Mouse (Mus musculus): Measurements from ENCODE around the gene Phactr1. TPM values are rescaled to one million over a fixed set of nuclear protein-coding genes. Genes with fewer than 3 reads are reported as not detected.

Gene Phactr1
- polyA plus RNA-seq, 1 experiment from 2014 or later = 63.8 TPM

DNA sequence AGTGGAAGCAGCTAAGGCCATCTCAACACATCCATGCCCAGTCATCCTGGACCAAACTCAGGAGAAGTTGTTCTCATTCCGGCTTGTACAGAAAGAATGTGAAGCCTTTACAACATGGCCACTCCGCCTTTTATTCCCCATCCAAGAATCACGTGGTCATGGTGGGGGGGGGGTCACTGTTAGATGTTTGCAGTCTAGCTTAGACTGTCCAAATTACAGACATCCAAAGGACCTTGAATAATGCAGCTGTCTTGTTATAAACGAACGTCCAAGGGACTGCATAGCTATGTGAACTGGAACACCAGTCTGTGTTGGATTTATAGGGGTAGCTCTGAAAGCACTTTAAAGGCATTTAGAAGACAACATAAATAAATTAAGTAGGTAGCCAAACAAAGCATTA lies 328.0 kb downstream of the Phactr1 start:
- no peak overlapping the region for H3K9ac ChIP-seq (replicated peaks; ENCODE audit: low read length)
- no peaks in the 10 kb centered on the region for H3K4me1 ChIP-seq (ENCODE audit: control insufficient read depth, insufficient read depth, low read length)
- H3K9me3 ChIP-seq (ENCODE audit: control insufficient read depth, low read length) = no peaks in the 10 kb centered on the region
- no peak for DNase-seq
- 79% methylated on average over 5 of the region's 5 CpGs for WGBS
- no peak overlapping the region for H3K27ac ChIP-seq (replicated peaks; ENCODE audit: low read depth, low read length)
- no peak for ATAC-seq (ENCODE audit: low FRiP score, low TSS enrichment)
- H3K4me3 ChIP-seq (replicated peaks; ENCODE audit: low read depth, low read length) = no peak overlapping the region
- H3K4me2 ChIP-seq (ENCODE audit: low read length) = no peak overlapping the region
- H3K36me3 ChIP-seq (ENCODE audit: control insufficient read depth, insufficient read depth, low read length) = no peaks in the 10 kb centered on the region
- H3K27me3 ChIP-seq (ENCODE audit: control insufficient read depth, insufficient read depth, low read length) = no peaks in the 10 kb centered on the region

DNA sequence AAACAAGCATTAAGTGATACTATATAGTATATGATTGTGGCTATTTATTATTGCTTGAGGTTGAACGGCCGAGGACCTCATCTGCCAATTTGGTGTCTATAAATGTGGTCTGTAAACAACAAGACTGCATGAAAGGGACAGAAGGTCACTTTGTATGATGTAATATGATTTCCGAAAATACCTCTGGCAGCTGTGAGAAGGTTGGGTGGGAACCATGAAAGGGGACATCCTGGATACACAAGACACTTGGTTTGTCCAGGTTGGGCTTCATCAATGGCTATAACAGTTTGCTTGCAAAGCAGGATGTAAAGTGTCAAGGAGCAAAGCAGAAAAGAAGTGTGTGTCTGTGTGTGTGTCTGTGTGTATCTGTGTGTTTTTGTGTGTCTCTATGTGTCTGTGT lies 329.2 kb downstream of the Phactr1 start:
- no peaks in the 10 kb centered on the region for H3K27me3 ChIP-seq (ENCODE audit: control insufficient read depth, insufficient read depth, low read length)
- H3K9me3 ChIP-seq (ENCODE audit: control insufficient read depth, low read length) = no peaks in the 10 kb centered on the region
- H3K4me2 ChIP-seq (ENCODE audit: low read length) = no peak overlapping the region
- no peaks in the 10 kb centered on the region for H3K36me3 ChIP-seq (ENCODE audit: control insufficient read depth, insufficient read depth, low read length)
- no peak overlapping the region for H3K27ac ChIP-seq (replicated peaks; ENCODE audit: low read depth, low read length)
- no peak for ATAC-seq (ENCODE audit: low FRiP score, low TSS enrichment)
- H3K4me1 ChIP-seq (ENCODE audit: control insufficient read depth, insufficient read depth, low read length) = no peaks in the 10 kb centered on the region
- 95% methylated on average over 3 of the region's 3 CpGs for WGBS
- no peak overlapping the region for H3K9ac ChIP-seq (replicated peaks; ENCODE audit: low read length)
- DNase-seq = no peak
- no peak overlapping the region for H3K4me3 ChIP-seq (replicated peaks; ENCODE audit: low read depth, low read length)

DNA sequence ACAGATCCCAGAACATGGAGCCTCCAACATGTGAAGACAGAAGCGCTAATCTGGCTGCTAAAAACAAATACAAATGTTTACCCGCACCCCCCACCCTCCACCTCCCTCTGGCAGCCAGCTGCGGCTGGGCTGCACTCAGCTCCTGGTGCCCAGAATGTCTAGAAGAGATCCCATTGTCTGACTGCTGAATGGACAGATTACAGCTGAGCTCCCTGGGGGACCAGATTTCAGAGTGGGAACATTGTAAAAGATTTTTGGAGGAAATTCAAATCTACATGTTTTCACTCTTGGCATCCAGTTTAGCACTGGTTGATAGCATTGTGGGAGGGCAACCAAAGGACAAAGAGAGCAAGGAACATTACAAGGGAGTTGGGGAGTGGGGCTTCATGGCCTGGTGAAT lies 331.1 kb downstream of the Phactr1 start:
- ATAC-seq (ENCODE audit: low FRiP score, low TSS enrichment) (no peak), DNase-seq (peak; percentile 12)
- Histone ChIP-seq H3K9me3 (ENCODE audit: control insufficient read depth, low read length) (no peaks in the 10 kb centered on the region), H3K4me1 (ENCODE audit: control insufficient read depth, insufficient read depth, low read length) (no peaks in the 10 kb centered on the region), H3K27ac (replicated peaks; ENCODE audit: low read depth, low read length) (no peak overlapping the region), H3K9ac (replicated peaks; ENCODE audit: low read length) (no peak overlapping the region), H3K4me3 (replicated peaks; ENCODE audit: low read depth, low read length) (no peak overlapping the region), H3K4me2 (ENCODE audit: low read length) (no peak overlapping the region), H3K36me3 (ENCODE audit: control insufficient read depth, insufficient read depth, low read length) (no peaks in the 10 kb centered on the region), H3K27me3 (ENCODE audit: control insufficient read depth, insufficient read depth, low read length) (no peaks in the 10 kb centered on the region)
- WGBS = 20% methylated on average over 3 of the region's 3 CpGs

DNA sequence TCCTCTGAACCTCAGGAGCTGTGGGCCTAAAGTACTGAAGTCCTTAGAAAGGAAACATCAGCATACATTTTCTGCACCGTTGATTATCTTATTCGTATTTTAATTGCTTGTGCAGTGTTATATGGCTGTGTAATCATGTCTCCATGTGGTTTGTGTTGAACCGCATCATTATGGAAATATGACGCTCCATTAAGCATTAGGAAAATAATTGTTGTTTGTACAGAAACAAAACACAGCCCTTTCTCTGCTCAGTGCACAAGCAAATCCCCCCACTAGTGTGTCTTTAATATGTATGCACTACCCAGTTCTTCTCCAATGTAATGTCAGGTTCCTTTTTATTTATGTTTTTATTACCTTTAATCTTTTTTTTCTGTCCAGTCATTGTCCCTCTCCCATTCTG lies 333.6 kb downstream of the Phactr1 start:
- H3K9me3 ChIP-seq (ENCODE audit: control insufficient read depth, low read length) = no peaks in the 10 kb centered on the region
- no peaks in the 10 kb centered on the region for H3K27me3 ChIP-seq (ENCODE audit: control insufficient read depth, insufficient read depth, low read length)
- DNase-seq (no peak), ATAC-seq (ENCODE audit: low FRiP score, low TSS enrichment) (no peak)
- no peaks in the 10 kb centered on the region for H3K36me3 ChIP-seq (ENCODE audit: control insufficient read depth, insufficient read depth, low read length)
- H3K4me1 ChIP-seq (ENCODE audit: control insufficient read depth, insufficient read depth, low read length) = no peaks in the 10 kb centered on the region
- no peak overlapping the region for H3K27ac ChIP-seq (replicated peaks; ENCODE audit: low read depth, low read length)
- 80% methylated on average over 4 of the region's 4 CpGs for WGBS
- no peak overlapping the region for H3K4me3 ChIP-seq (replicated peaks; ENCODE audit: low read depth, low read length)
- no peak overlapping the region for H3K4me2 ChIP-seq (ENCODE audit: low read length)
- H3K9ac ChIP-seq (replicated peaks; ENCODE audit: low read length) = no peak overlapping the region

DNA sequence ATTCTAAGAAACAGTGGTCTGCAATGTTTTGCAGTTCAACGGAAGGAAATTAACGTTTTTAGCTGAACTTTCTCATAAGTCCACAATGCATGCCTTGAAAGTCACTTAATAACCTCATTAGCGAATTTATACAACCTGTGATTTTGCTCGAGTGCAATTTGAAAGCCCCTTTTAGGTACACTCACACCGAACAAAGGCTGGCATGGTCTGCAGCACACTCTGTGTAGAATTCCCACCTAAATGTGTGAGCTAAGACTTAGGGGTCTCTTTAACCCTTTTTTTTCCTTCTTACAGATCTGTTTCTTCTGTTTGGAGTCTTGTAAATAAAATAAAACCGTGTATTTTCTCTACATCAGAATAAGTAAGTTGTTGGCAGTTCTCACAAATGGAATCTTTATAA lies 335.3 kb downstream of the Phactr1 start:
- Histone ChIP-seq H3K9me3 (ENCODE audit: control insufficient read depth, low read length) (no peaks in the 10 kb centered on the region), H3K4me2 (ENCODE audit: low read length) (no peak overlapping the region), H3K36me3 (ENCODE audit: control insufficient read depth, insufficient read depth, low read length) (no peaks in the 10 kb centered on the region), H3K4me1 (ENCODE audit: control insufficient read depth, insufficient read depth, low read length) (no peaks in the 10 kb centered on the region), H3K9ac (replicated peaks; ENCODE audit: low read length) (no peak overlapping the region), H3K4me3 (replicated peaks; ENCODE audit: low read depth, low read length) (no peak overlapping the region), H3K27ac (replicated peaks; ENCODE audit: low read depth, low read length) (no peak overlapping the region), H3K27me3 (ENCODE audit: control insufficient read depth, insufficient read depth, low read length) (no peaks in the 10 kb centered on the region)
- DNase-seq (no peak), ATAC-seq (ENCODE audit: low FRiP score, low TSS enrichment) (no peak)
- 62% methylated on average over 6 of the region's 6 CpGs for WGBS

DNA sequence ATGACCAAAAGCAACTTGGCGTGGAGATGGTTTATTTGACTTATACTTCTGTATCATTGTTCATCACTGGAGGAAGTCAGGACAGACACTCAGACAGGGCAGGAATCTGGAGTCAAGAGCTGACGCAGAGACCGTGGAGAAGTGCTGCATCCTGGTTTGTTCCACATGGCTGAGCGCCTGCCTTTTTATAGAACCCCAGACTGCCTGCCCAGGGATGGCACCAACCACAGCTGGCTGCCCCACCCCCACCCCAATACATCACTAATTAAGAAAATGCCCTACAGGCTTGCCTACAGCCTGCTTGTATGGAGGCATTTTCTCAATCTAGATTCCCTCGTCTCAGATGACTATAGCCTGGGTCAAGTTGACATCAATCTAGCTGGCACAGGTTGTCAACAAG lies 338.4 kb downstream of the Phactr1 start:
- ATAC-seq (ENCODE audit: low FRiP score, low TSS enrichment) = no peak

DNA sequence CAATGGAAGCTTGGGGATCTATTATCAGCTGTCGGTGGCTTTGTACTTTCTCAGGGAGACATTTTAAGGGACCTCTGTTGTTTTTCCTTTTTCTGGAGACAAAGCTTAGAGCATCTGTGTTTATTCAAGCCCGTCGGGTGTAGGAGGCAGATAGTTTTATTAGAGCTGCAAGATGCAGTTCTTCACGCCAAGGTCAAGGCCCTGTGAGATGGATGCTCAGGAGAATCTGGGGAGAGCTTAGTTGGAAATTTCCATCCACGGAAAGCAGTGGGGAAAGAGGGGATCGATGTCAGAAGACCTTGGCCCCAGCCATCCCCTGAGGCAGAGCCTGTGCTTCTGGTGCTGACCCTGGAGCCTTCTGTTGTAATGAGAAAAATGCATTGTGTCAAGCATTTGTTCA lies 340.6 kb downstream of the Phactr1 start:
- ATAC-seq (ENCODE audit: low FRiP score, low TSS enrichment) = no peak
- Histone ChIP-seq H3K4me2 (ENCODE audit: low read length) (no peak overlapping the region), H3K9ac (replicated peaks; ENCODE audit: low read length) (no peak overlapping the region), H3K27ac (replicated peaks; ENCODE audit: low read depth, low read length) (no peak overlapping the region), H3K36me3 (ENCODE audit: control insufficient read depth, insufficient read depth, low read length) (no peaks in the 10 kb centered on the region), H3K4me3 (replicated peaks; ENCODE audit: low read depth, low read length) (no peak overlapping the region), H3K27me3 (ENCODE audit: control insufficient read depth, insufficient read depth, low read length) (no peaks in the 10 kb centered on the region), H3K9me3 (ENCODE audit: control insufficient read depth, low read length) (no peaks in the 10 kb centered on the region), H3K4me1 (ENCODE audit: control insufficient read depth, insufficient read depth, low read length) (no peaks in the 10 kb centered on the region)
- no peak for DNase-seq
- WGBS = 89% methylated on average over 6 of the region's 6 CpGs

More for the DNA sequence above, 338.4 kb downstream of the Phactr1 start:
- Histone ChIP-seq H3K4me2 (ENCODE audit: low read length) (no peak overlapping the region), H3K36me3 (ENCODE audit: control insufficient read depth, insufficient read depth, low read length) (no peaks in the 10 kb centered on the region), H3K4me1 (ENCODE audit: control insufficient read depth, insufficient read depth, low read length) (no peaks in the 10 kb centered on the region), H3K27ac (replicated peaks; ENCODE audit: low read depth, low read length) (no peak overlapping the region), H3K27me3 (ENCODE audit: control insufficient read depth, insufficient read depth, low read length) (no peaks in the 10 kb centered on the region), H3K9me3 (ENCODE audit: control insufficient read depth, low read length) (no peaks in the 10 kb centered on the region), H3K4me3 (replicated peaks; ENCODE audit: low read depth, low read length) (no peak overlapping the region), H3K9ac (replicated peaks; ENCODE audit: low read length) (no peak overlapping the region)
- WGBS = 74% methylated on average over 5 of the region's 5 CpGs
- DNase-seq = no peak

DNA sequence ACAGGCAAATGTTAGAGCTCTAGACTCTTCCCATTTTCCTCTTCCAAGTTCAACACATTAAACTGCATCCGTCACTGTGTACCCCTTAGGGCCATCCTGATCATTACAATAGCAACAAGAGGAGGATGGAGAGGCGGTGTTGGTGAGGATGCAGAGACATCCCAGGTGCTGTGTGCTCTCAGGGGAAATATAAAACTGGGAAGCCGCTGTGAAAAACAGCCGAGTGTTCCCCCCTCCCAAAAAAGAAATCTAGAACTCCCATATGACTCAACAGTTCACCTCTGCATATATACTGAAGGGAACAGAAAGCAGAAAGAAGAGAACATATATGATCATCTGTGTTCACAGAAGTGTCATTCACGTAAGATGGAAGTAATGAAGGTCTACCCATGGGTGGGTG lies 342.6 kb downstream of the Phactr1 start:
- no peak overlapping the region for H3K4me3 ChIP-seq (replicated peaks; ENCODE audit: low read depth, low read length)
- no peaks in the 10 kb centered on the region for H3K9me3 ChIP-seq (ENCODE audit: control insufficient read depth, low read length)
- no peak overlapping the region for H3K9ac ChIP-seq (replicated peaks; ENCODE audit: low read length)
- H3K27me3 ChIP-seq (ENCODE audit: control insufficient read depth, insufficient read depth, low read length) = no peaks in the 10 kb centered on the region
- no peak overlapping the region for H3K27ac ChIP-seq (replicated peaks; ENCODE audit: low read depth, low read length)
- ATAC-seq (ENCODE audit: low FRiP score, low TSS enrichment) (no peak), DNase-seq (no peak)
- no peak overlapping the region for H3K4me2 ChIP-seq (ENCODE audit: low read length)
- WGBS = 90% methylated on average over 5 of the region's 5 CpGs
- H3K4me1 ChIP-seq (ENCODE audit: control insufficient read depth, insufficient read depth, low read length) = no peaks in the 10 kb centered on the region
- H3K36me3 ChIP-seq (ENCODE audit: control insufficient read depth, insufficient read depth, low read length) = no peaks in the 10 kb centered on the region

DNA sequence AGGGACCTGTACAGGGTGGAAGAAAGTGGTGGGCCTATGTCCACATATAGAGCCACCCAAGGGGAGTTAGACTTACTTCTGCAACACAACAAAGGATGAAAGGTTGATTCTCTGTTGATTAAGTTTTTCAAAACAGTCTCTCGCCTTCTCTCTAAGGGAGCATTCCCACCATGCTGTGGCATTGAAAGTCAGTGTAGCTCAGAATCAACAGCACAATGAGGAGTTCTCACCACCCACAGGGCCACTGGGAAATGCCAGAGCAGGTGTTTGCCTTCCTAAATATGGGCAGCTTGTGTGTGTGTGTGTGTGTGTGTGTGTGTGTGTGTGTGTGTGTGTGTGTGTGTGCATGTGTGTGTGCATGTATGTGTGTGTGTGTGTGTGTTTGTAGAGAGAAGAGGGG lies 347.1 kb downstream of the Phactr1 start:
- no peaks in the 10 kb centered on the region for H3K9me3 ChIP-seq (ENCODE audit: control insufficient read depth, low read length)
- no peak overlapping the region for H3K9ac ChIP-seq (replicated peaks; ENCODE audit: low read length)
- 33% methylated on average over 1 of the region's 1 CpGs for WGBS
- H3K27ac ChIP-seq (replicated peaks; ENCODE audit: low read depth, low read length) = no peak overlapping the region
- H3K4me3 ChIP-seq (replicated peaks; ENCODE audit: low read depth, low read length) = no peak overlapping the region
- DNase-seq (no peak), ATAC-seq (ENCODE audit: low FRiP score, low TSS enrichment) (no peak)
- H3K4me2 ChIP-seq (ENCODE audit: low read length) = no peak overlapping the region
- no peaks in the 10 kb centered on the region for H3K4me1 ChIP-seq (ENCODE audit: control insufficient read depth, insufficient read depth, low read length)
- no peaks in the 10 kb centered on the region for H3K36me3 ChIP-seq (ENCODE audit: control insufficient read depth, insufficient read depth, low read length)
- no peaks in the 10 kb centered on the region for H3K27me3 ChIP-seq (ENCODE audit: control insufficient read depth, insufficient read depth, low read length)
